Mouse (Mus musculus) gastrocnemius, adult 8-10 months (tissue): Measurements from ENCODE around the gene Btnl9. TPM values are rescaled to one million over a fixed set of nuclear protein-coding genes. Genes with fewer than 3 reads are reported as not detected.
"Not testable (repeated sequence)": the region's sequence is repeated elsewhere in the genome, so short reads cannot be mapped to it uniquely, and the experiment has no call there.

ENCODE experiments used
- DNase-seq, 2 experiments: peaks; one replicate each; pipeline ENCODE4 v3.0.0; 2022; ENCODE audit warnings: low spot score in 2 of 2
- total RNA-seq, 4 experiments: library from RNA; stranded (reverse); gene quantifications; 2 replicates each; pipeline ENCODE4 v1.2.4; 2022

Gene Btnl9
- total RNA-seq, 4 experiments from 2014 or later: 0.96 to 2.6 (median 2.0) TPM

- DNase-seq: no peak
Measured at GRCm38 (mm10) chr11:49183172-49183571, 3.8 kb downstream of the Btnl9 start.

- DNase-seq: not testable (repeated sequence)
Measured at GRCm38 (mm10) chr11:49176047-49176779, 10.7 kb downstream of the Btnl9 start.

DNA sequence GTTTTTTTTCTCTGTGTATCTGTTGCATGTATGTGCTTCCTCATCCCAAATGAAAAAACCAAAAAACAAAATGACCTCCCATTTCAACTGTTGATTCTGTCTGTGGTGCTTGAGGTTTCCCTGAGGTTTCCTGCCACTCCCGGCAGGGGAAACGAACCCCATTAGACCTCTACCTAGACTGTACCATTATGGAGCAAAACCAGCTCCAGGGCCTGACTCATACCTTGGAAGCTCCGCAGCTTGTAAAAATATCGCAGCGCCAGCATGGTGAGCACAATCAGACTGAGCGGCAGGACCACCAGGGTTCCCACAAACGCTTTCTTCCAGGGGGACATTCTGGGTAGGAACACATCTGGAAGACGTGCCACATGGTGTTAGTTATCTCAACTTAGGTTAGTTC lies 11.6 kb downstream of the Btnl9 start:
- no peak for DNase-seq

DNA sequence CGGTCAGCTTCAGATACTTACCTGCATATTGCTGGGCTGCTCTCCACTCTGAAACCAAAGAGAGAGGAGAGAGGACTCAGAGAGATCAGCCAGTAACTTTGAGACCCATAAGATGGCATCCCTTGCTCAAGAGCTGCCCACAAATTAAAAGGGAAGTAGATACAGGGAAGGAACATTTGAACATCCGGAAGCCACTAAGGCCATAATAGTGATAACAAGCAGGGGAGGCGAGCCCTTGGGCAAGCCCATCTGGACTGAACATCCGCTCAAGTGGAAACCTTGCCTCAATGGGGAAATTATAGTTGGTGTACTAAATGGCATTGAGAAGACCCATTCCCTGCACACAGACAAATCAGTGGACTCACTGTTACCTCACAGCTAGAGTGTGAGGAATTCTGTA lies 16.4 kb downstream of the Btnl9 start:
- no peak for DNase-seq

DNA sequence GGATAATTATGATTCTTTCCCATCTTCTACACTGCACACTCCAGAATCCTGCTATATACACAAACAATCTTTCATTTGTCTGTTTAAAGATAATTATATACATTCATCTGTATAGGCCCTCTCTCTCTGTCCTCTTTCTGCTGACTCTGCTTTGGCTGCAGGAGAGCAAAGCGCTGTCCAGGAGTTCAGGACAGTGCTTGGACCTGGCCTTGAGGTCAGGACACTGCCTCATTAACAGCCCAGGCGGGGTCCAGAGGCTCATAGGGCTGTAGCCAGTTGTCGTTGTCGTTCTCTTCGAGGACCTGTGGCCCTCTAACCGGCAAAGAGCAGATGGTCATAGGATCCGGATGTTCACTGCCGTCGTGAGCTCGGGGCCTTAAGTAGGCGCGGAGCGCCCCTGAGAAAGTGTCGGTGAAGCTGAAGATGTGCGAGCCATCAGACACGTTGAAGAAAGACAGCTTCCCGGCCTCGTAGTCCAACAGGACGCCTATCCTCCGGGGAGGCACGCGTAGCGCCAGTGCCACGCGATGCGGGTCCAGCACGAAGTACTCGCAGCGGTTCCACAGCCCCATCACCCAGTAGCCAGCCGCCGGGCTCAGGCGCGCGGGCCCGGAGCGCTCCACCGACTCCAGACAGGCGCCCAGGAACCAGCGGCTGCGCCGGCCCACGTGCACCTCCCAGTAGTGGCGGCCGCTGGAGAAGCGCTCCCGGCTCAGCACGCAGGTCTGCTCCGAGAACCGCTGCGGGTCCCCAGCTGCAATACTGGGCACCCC lies 17.9 kb downstream of the Btnl9 start:
- no peak for DNase-seq

- no peak for DNase-seq
Measured at GRCm38 (mm10) chr11:49156821-49157814, 29.8 kb downstream of the Btnl9 start.

DNA sequence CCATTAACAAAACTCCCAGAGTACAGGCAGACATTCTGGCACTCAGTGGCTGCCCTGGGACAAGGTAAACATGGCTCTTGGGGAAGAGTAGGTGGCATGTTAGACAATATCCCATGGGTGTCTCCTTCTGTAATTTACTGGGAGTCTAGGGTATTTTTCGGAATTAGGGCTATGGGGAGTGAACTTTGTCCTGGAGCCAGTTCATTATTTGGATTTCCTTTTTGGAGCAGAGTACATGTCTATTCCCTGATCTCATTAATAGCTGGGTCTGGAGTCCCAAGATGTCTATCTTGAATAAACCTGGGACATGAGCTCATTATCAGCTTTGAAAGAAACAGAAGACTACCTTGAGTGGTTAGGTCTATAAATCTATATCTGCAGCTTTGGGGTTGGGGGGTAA lies 32.9 kb downstream of the Btnl9 start, which contains the start of gene Olfr1394:
Gene Olfr1394, plus strand, starts transcription at position 301 of the 400 bp plus-strand sequence.
- no peak for DNase-seq

- no peak for DNase-seq
Measured at GRCm38 (mm10) chr11:49141974-49142373, 45.0 kb downstream of the Btnl9 start, which contains the start of gene Olfr1395. Gene Olfr1395, plus strand, starts transcription at chr11:49142274.

GRCm38 (mm10) chr11:49124169-49124568 lies 62.8 kb downstream of the Btnl9 start:
- DNase-seq: no peak

- no peak for DNase-seq
Measured at GRCm38 (mm10) chr11:49119635-49120034, 67.3 kb downstream of the Btnl9 start.

Other genes starting within 250 kb of the Btnl9 start
- gene Psme2b, start 241.0 kb downstream of the Btnl9 start, total RNA-seq: 1 to 10 TPM in 2 of 4 experiments, under 1 TPM in 1, not detected in 1; 0.48 to 1.1 (median 1.1) TPM
- gene Olfr56, start 208.3 kb downstream of the Btnl9 start, total RNA-seq: not detected
- gene 9930111J21Rik1, start 207.8 kb downstream of the Btnl9 start, total RNA-seq: under 1 TPM; 0.49 to 0.94 (median 0.67) TPM
- under 1 TPM; 0.15 to 0.51 (median 0.20) TPM for gene Gm12185, start 194.9 kb downstream of the Btnl9 start, total RNA-seq
- gene Tgtp1, start 193.0 kb downstream of the Btnl9 start, total RNA-seq: 1 to 10 TPM in 1 of 4 experiments, under 1 TPM in 3; 0.68 to 1.2 (median 0.76) TPM
- gene 9930111J21Rik2, start 135.9 kb downstream of the Btnl9 start, total RNA-seq: 1 to 10 TPM in 2 of 4 experiments, under 1 TPM in 2; 0.70 to 1.2 (median 1.0) TPM
- under 1 TPM in 3 of 4 experiments, not detected in 1; 0.29 to 0.53 (median 0.43) TPM for gene Tgtp2, start 123.0 kb downstream of the Btnl9 start, total RNA-seq
- gene Ifi47, start 110.6 kb downstream of the Btnl9 start, total RNA-seq: 1 to 10 TPM in 2 of 4 experiments, under 1 TPM in 2; 0.58 to 1.1 (median 0.89) TPM
- not detected for gene Olfr1396, start 72.3 kb downstream of the Btnl9 start, total RNA-seq
- not detected for gene Olfr1395, start 44.9 kb downstream of the Btnl9 start, total RNA-seq
- gene Olfr1394, start 32.8 kb downstream of the Btnl9 start, total RNA-seq: not detected
- 10 to 100 TPM; 24.4 to 29.9 (median 26.0) TPM for gene Zfp62, start 16.1 kb upstream of the Btnl9 start, total RNA-seq
- gene Mgat1, start 57.0 kb upstream of the Btnl9 start, total RNA-seq: 10 to 100 TPM; 39.4 to 56.8 (median 48.4) TPM
- not detected for gene Olfr1393, start 91.1 kb upstream of the Btnl9 start, total RNA-seq
- not detected for gene Olfr1392, start 98.1 kb upstream of the Btnl9 start, total RNA-seq
- not detected for gene Olfr10, start 117.6 kb upstream of the Btnl9 start, total RNA-seq
- not detected for gene Olfr1391, start 135.6 kb upstream of the Btnl9 start, total RNA-seq
- not detected for gene Olfr1390, start 148.0 kb upstream of the Btnl9 start, total RNA-seq
- gene Olfr1389, start 235.9 kb upstream of the Btnl9 start, total RNA-seq: not detected
- gene Olfr1388, start 249.5 kb upstream of the Btnl9 start, total RNA-seq: under 1 TPM in 3 of 4 experiments, not detected in 1; 0.08 to 0.17 (median 0.10) TPM